Mouse (Mus musculus) spleen, postnatal 36 days (tissue): Measurements from ENCODE around the gene Pla2g4a.
A peak's percentile ranks its signal among the peaks of the same experiment; 100 is the strongest.

ENCODE experiments used
- DNase-seq, 2 experiments: peaks; one replicate each; pipeline ENCODE4 v3.0.0; 2022; ENCODE audit warnings: low spot score in 2 of 2, mixed read lengths in 1 of 2

Pla2g4a gene

GRCm38 (mm10) chr1:149937825-149938224 is 23.3 kb downstream of the Pla2g4a start:
- DNase-seq: no peak

- no peak for DNase-seq
Measured at GRCm38 (mm10) chr1:149929140-149929539, 31.9 kb downstream of the Pla2g4a start.

GRCm38 (mm10) chr1:149923737-149924136 is 37.4 kb downstream of the Pla2g4a start:
- DNase-seq: peak; percentile 7 to 43

GRCm38 (mm10) chr1:149922219-149922618 is 38.9 kb downstream of the Pla2g4a start:
- no peak for DNase-seq

GRCm38 (mm10) chr1:149921325-149921724 is 39.8 kb downstream of the Pla2g4a start:
- DNase-seq: no peak

DNA sequence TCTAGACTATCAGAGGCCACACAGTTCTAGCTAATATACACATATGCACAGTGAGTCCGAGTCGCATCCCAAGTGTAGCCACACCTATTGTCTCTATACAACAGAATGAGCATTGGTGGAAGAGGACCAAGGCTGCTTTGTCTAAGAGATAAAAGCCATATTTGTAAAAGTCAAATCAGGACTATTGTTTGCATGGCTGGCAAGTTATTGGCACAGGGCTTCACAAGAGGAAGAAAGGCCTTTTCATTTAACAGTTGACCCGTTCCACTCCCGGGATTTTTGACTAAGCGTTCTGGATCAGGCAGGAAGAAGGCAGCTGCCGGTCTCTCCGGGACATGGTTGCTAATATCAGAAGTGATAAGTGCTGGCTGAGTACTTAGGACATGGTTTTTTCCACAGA is 41.8 kb downstream of the Pla2g4a start:
- DNase-seq: no peak

GRCm38 (mm10) chr1:149912984-149913383 is 48.1 kb downstream of the Pla2g4a start:
- DNase-seq: no peak

GRCm38 (mm10) chr1:149911050-149911449 is 50.0 kb downstream of the Pla2g4a start:
- DNase-seq: peak in 1 of 2 experiments; percentile 8

GRCm38 (mm10) chr1:149898001-149898625 is 63.0 kb downstream of the Pla2g4a start:
- no peak for DNase-seq

DNA sequence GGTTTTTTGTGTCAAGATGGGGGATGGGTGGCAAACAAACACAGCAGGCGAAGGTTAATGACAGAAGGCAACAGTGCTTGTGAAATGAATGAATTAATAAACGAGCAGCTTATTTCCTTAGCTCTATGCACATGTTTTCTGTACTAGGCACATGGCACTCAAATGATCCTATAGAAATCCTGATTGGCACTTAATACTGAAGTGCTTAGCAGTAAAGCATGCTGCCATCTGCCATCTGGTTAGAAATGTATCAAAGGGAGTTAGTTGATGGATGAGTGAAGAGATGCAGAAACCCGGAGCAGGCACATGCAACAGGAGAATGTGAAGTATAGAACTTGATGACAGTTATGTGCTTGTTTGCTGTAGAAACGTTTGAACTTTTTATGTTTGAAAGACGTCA is 64.5 kb downstream of the Pla2g4a start:
- DNase-seq: no peak

GRCm38 (mm10) chr1:149894940-149895339 is 66.2 kb downstream of the Pla2g4a start:
- DNase-seq: no peak

DNA sequence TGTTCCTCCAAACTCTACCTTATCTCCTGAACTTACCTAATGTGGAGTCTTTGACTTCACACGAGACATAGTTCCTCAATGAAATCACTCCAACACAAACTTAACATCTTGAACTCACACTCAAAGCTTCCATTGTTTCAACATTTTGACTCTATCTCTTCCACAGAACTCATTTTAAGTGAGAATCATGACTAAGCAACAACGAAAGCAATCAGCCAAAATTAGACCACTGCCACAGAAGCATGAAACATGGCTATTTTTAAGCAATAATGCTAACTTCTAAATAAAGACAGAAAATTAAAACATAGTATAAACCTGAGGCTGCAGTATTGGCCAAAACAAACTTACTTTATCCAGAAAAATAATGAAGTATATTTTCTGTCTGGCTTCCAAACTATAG is 67.2 kb downstream of the Pla2g4a start:
- no peak for DNase-seq

DNA sequence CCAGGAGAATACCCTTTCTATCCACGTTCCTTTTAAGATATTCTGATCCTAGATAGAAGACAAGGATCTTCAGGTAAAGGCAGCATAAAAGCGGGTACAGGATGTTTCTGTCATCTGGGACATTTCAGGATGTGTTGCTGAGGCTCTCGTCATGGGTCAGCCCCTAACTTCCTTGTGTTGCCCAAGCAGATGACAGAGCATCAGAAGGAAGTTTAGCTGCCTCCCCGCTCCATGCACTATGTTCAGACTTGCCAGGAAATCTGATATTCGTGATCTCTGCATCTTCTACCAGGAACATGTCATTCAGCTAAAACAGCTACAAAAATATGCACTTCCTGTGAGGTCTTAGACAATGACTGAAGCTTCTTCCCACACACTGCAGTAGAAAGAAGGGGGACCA is 70.0 kb downstream of the Pla2g4a start:
- DNase-seq: no peak

DNA sequence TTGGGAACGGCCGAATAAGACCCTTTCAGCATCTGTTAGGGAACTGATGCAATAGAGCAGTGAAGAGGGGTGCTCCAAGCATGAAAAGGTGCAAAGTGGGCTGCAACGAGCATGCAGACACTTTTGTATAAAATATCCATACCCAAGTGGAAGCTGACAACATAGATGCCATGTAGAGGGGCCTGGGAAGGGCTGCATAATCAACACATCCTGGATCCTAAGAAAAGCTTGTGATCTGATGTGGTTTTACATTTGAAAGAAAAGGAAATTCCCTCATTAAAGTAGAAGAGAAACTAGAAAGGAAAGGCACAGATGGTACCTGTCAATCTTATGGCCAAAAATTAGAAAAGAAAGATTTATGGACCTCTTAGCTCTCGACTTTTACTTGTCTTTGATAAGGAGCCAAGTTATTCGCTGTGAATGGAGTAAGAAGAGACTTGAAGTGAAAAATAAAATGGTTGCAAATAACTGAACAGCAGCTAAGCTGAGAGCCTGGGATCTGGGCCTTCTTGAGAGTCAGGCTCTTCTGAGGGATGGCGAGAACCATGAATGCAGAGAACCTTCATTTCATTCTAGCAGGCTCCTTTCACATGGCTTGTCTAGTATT is 78.6 kb downstream of the Pla2g4a start:
- no peak for DNase-seq

GRCm38 (mm10) chr1:149878175-149878574 is 82.9 kb downstream of the Pla2g4a start:
- DNase-seq: no peak

- no peak for DNase-seq
Measured at GRCm38 (mm10) chr1:149876502-149876901, 84.6 kb downstream of the Pla2g4a start.

GRCm38 (mm10) chr1:149871625-149872024 is 89.5 kb downstream of the Pla2g4a start:
- DNase-seq: no peak

DNA sequence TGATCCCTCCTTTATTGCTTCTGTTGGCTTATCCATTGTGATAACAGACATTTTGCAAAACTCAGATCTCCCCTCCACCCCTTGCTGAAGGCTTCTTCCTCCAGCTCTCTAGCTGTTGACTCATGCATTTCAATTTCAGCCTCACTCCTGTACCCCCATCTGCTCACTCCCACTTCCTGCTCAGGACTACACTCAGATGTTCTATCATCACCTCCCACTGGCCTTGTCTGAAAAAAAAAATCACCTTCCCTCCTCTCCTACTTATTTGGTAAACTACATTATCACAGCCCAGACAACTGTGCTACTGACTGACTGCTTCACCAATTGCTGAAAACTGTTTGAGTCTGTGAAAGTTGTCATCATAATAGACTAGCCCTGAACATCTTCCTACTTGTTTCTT is 93.8 kb downstream of the Pla2g4a start:
- DNase-seq: no peak

- DNase-seq: no peak
Measured at GRCm38 (mm10) chr1:149866202-149866601, 94.9 kb downstream of the Pla2g4a start.

- no peak for DNase-seq
Measured at GRCm38 (mm10) chr1:149862801-149863200, 98.3 kb downstream of the Pla2g4a start.

DNA sequence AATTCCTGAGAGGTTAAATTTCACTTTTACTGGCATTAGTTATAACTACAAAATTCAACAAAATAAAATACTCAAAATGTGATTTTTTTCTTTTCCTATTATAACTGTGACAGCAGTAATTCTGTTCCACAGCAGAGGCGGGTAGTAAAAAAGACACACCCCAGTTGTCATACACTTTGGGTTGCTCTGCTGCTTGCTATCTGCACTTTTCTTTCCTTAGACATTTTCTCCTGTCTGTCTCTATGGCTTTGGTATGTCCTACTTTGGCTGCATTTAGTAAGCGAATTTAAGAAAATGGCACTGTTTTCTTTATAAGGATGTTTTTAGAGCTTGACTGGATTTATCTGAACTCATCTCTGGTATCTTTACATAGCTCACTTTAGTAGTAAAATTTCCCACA is 98.9 kb downstream of the Pla2g4a start:
- DNase-seq: no peak

DNA sequence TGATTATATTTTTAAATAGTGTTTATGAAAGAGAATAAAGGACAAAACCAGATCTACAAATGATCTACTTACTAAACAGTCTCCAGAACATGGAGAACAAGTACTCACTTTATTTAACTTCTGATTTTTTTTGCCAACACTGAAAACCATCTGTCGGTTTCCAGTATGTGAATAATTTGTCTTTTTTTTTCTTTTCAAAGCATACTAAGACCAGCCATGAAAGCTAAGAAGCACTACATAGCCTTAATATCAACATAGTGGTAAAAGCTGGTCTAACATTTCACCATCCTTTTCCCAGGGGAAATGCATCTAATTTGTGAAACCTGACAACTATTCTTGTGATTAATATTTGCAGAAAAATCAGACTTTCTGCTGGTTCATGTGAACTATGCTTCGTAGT is 99.5 kb downstream of the Pla2g4a start:
- DNase-seq: no peak

DNA sequence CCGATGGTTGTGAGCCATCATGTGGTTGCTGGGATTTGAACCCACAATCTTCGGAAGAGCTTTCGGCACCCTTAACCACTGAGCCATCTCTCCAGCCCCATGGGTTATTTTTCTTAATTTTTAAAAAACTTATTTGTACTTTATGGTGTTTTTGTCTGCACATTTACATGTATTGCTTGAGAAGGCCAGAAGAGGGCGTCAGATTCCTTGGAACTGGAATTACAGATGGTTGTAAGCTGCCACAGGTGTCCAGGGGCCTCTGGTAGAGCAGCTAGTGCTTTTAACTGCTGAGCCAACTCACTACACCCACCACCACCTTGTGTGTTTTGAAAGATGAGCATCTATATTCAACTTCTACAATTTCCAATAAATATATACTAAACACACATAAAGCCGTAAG is 102.4 kb downstream of the Pla2g4a start:
- DNase-seq: no peak

- DNase-seq: peak in 1 of 2 experiments; percentile 23
Measured at GRCm38 (mm10) chr1:149856720-149857119, 104.4 kb downstream of the Pla2g4a start.
